Mouse (Mus musculus) cortical plate, adult 2 months (tissue): ENCODE measurements around the gene Psrc1. TPM values are rescaled to one million over a fixed set of nuclear protein-coding genes. Genes with fewer than 3 reads are reported as not detected.

Experiments
- H3K27ac ChIP-seq: fragments of 200-500 bp; 2 replicates; pipeline ENCODE4 v1.5.1; 2012; ENCODE audit warnings: low read length, control low read depth, inconsistent platforms; ENCODE audit not compliant: insufficient read depth
- H3K4me1 ChIP-seq: fragments of 200-500 bp; 2 replicates; pipeline ENCODE4 v1.6.1; 2011; ENCODE audit warnings: low read length; ENCODE audit not compliant: control insufficient read depth, insufficient read depth
- H3K4me3 ChIP-seq: fragments of 200-500 bp; 2 replicates; pipeline ENCODE4 v1.5.1; 2011; ENCODE audit warnings: mild to moderate bottlenecking, low read length, control low read depth; ENCODE audit not compliant: insufficient read depth
- CTCF ChIP-seq: fragments of 200-500 bp; IDR thresholded peaks from 2 replicates; pipeline ENCODE4 v1.5.1; 2011; ENCODE audit warnings: mild to moderate bottlenecking, control low read depth, low read length; ENCODE audit not compliant: insufficient read depth; ENCODE audit errors: extremely low read depth
- POLR2A ChIP-seq: fragments of 200-500 bp; IDR thresholded peaks from 2 replicates; pipeline ENCODE4 v1.6.1; 2011; ENCODE audit warnings: mild to moderate bottlenecking, low read length, control low read depth; ENCODE audit not compliant: insufficient read depth; ENCODE audit errors: extremely low read depth
- polyA plus RNA-seq: library from polyadenylated mRNA; depleted of rRNA; stranded (reverse); fragments of >200 nt; gene quantifications from 2 replicates; pipeline ENCODE4 v1.2.3, GENCODE M21; 2012; rRNA removed

Psrc1 gene
- polyA plus RNA-seq, 1 experiment = 29.9 TPM

DNA sequence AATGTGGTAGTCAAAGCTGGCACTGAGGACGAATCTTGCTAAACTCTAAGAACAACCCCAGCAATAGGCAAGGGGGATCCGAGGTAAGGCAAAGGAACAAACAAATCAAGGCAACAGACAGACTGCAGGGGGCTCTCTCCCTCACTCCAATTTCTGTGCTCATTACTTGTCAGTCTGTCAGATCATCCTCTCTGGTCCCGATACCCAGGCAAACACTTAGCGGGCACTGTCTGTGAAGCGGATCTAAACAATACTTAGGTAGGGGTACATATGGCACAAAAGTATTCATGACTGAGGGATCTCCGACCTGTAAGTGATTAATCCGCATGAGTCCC is 52.7 kb downstream of the Psrc1 start:
- no peak for TF ChIP-seq POLR2A
- no peak for TF ChIP-seq CTCF
- no peak overlapping the region for H3K27ac ChIP-seq
- peaks cover 2% of the 10 kb centered on the region; the same call in 1 of the 2 replicates for H3K4me1 ChIP-seq
- H3K4me3 ChIP-seq = no peak overlapping the region

Other genes with a start within 250 kb of the Psrc1 start
- gene Gnai3, start 237.7 kb upstream of the Psrc1 start, polyA plus RNA-seq = 24.9 and 27.0 TPM in 2 replicates
- 12.3 and 13.2 TPM in 2 replicates for gene Gpr61, start 229.0 kb upstream of the Psrc1 start, polyA plus RNA-seq
- gene Amigo1, start 197.5 kb upstream of the Psrc1 start, polyA plus RNA-seq = 43.7 and 49.2 TPM in 2 replicates
- gene Cyb561d1, start 182.6 kb upstream of the Psrc1 start, polyA plus RNA-seq = 15.0 and 16.9 TPM in 2 replicates
- 36.5 and 43.0 TPM in 2 replicates for gene Atxn7l2, start 172.9 kb upstream of the Psrc1 start, polyA plus RNA-seq
- 2.1 and 2.7 TPM in 2 replicates for gene Sypl2, start 157.2 kb upstream of the Psrc1 start, polyA plus RNA-seq
- gene Psma5, start 126.9 kb upstream of the Psrc1 start, polyA plus RNA-seq = 114 and 121 TPM in 2 replicates
- gene Sort1, start 99.8 kb upstream of the Psrc1 start, polyA plus RNA-seq = 197 and 198 TPM in 2 replicates
- 0.08 TPM in 1 of 2 replicates, not detected in the other for gene Mybphl, start 18.9 kb upstream of the Psrc1 start, polyA plus RNA-seq
- 60.0 and 61.5 TPM in 2 replicates for gene Celsr2, start 31.7 kb downstream of the Psrc1 start, polyA plus RNA-seq
- 188 and 204 TPM in 2 replicates for gene Sars, start 61.4 kb downstream of the Psrc1 start, polyA plus RNA-seq
- 2.5 and 3.4 TPM in 2 replicates for gene 1700013F07Rik, start 150.3 kb downstream of the Psrc1 start, polyA plus RNA-seq
- gene 5330417C22Rik, start 152.7 kb downstream of the Psrc1 start, polyA plus RNA-seq = 27.0 and 28.0 TPM in 2 replicates
- gene Tmem167b, start 178.6 kb downstream of the Psrc1 start, polyA plus RNA-seq = 13.9 and 14.3 TPM in 2 replicates
- 36.6 and 42.1 TPM in 2 replicates for gene Taf13, start 187.9 kb downstream of the Psrc1 start, polyA plus RNA-seq
- 75.7 and 79.9 TPM in 2 replicates for gene Wdr47, start 207.4 kb downstream of the Psrc1 start, polyA plus RNA-seq